Mouse (Mus musculus) C2C12 (cell line): ENCODE data around the gene Omg.

ENCODE experiments used
- CTCF ChIP-seq: IDR thresholded peaks from one replicate; pipeline ENCODE4 v1.5.1; 2011; ENCODE audit not compliant: control insufficient read depth, insufficient read depth, insufficient read length
- MYOD1 ChIP-seq: IDR thresholded peaks from one replicate; pipeline ENCODE4 v1.6.1; 2011; ENCODE audit warnings: low read depth; ENCODE audit not compliant: control insufficient read depth, insufficient read length

- TF ChIP-seq CTCF (no peak), MYOD1 (no peak)
Measured at GRCm38 (mm10) chr11:79526549-79526948, 22.7 kb upstream of the Omg start.
